Comparison of ENCODE assay signal across 11 mouse cellular contexts in genomic region chr1:182398780-182399179, GRCm38 (mm10). TPM values are rescaled to one million over a fixed set of nuclear protein-coding genes. Genes with fewer than 3 reads are reported as not detected.
DNase-seq lines count a peak whose midpoint lies in the region; ATAC-seq lines count a peak whose summit lies in the region.
"Had no signal": no experiment of that assay in that cellular context is flagged by ENCODE, and none has a peak within 500 bp of the region (broad histone marks: within the 10 kb centered on the region; RNA-seq: fewer than 3 reads in every experiment).

No protein-coding gene starts in this region.

- ATAC-seq in heart, embryonic 15.5 days (replicated peaks; ENCODE audit: insufficient number of reproducible peaks, insufficient read depth, low FRiP score, low read depth) = no peak
- peak; percentile 37; the same call in 1 of the 2 replicates for ATAC-seq in intestine, embryonic 16.5 days
- ATAC-seq: Patski had no signal

- peak overlapping the region; percentile 60 for H3K27ac ChIP-seq in heart, embryonic 15.5 days
- H3K27ac ChIP-seq in intestine, embryonic 16.5 days (ENCODE audit: low read length) = peak overlapping the region; percentile 42
- H3K27ac ChIP-seq: heart, embryonic 10.5 days had no signal

- H3K9ac ChIP-seq in heart, embryonic 15.5 days = no peak overlapping the region
- no peak overlapping the region for H3K9ac ChIP-seq in intestine, embryonic 16.5 days (ENCODE audit: low read depth, low read length)

- no peak overlapping the region for H3K4me2 ChIP-seq in heart, embryonic 15.5 days
- no peak overlapping the region for H3K4me2 ChIP-seq in intestine, embryonic 16.5 days (ENCODE audit: low read depth, low read length)

- no peaks in the 10 kb centered on the region for H3K36me3 ChIP-seq in heart, embryonic 15.5 days
- no peaks in the 10 kb centered on the region for H3K36me3 ChIP-seq in intestine, embryonic 16.5 days (ENCODE audit: control insufficient read depth, insufficient read depth, low read length)
- H3K36me3 ChIP-seq: heart, embryonic 10.5 days had no signal

- 29% methylated on average over 3 of the region's 3 CpGs for WGBS in heart, embryonic 15.5 days
- 46% methylated on average over 3 of the region's 3 CpGs for WGBS in intestine, embryonic 16.5 days

- H3K27me3 ChIP-seq in heart, embryonic 15.5 days = no peaks in the 10 kb centered on the region
- H3K27me3 ChIP-seq in intestine, embryonic 16.5 days (replicated peaks; ENCODE audit: control insufficient read depth, insufficient read depth, low read length) = no peaks in the 10 kb centered on the region
- H3K27me3 ChIP-seq: Patski had no signal

- no peaks in the 10 kb centered on the region for H3K9me3 ChIP-seq in heart, embryonic 15.5 days (replicated peaks)
- H3K9me3 ChIP-seq in intestine, embryonic 16.5 days (ENCODE audit: control insufficient read depth, low read length) = no peaks in the 10 kb centered on the region
- H3K9me3 ChIP-seq: heart, embryonic 10.5 days had no signal

- H3K4me1 ChIP-seq in heart, embryonic 15.5 days (replicated peaks) = peaks cover 29% of the 10 kb centered on the region
- peaks cover 26% of the 10 kb centered on the region for H3K4me1 ChIP-seq in intestine, embryonic 16.5 days (ENCODE audit: control insufficient read depth, insufficient read depth, low read length)

- no peak overlapping the region for H3K4me3 ChIP-seq in heart, embryonic 15.5 days
- no peak overlapping the region for H3K4me3 ChIP-seq in intestine, embryonic 16.5 days (ENCODE audit: low read length)
- H3K4me3 ChIP-seq: heart, embryonic 10.5 days had no signal

- no peak for DNase-seq in heart, postnatal 4 days
- DNase-seq in 416B (ENCODE audit: low read depth) = peak; percentile 65
- peak; percentile 78 for DNase-seq in lung, postnatal 25 days (ENCODE audit: low spot score)
- DNase-seq in thymus, adult 18-20 months = no peak
- no peak for DNase-seq in embryo, embryonic 9.5 days (ENCODE audit: extremely low spot score)
- DNase-seq in embryo, embryonic 10.5 days (ENCODE audit: low spot score) = no peak
- DNase-seq: adrenal gland, adult 2 months had no signal

RNA-seq across cellular contexts. Expression of gene Trp53bp2, which starts 10.2 kb away (rescaled TPM):
- polyA plus RNA-seq in heart, embryonic 15.5 days (2015; fragmentation: Nextera tagmentation; extraction: Ambion mirVana) = 12.0 and 15.5 TPM in 2 replicates
- 10 to 100 TPM; 20.4 to 20.5 TPM for total RNA-seq in heart, postnatal 4 days (2021)
- polyA plus RNA-seq in intestine, embryonic 16.5 days (2015; fragmentation: Nextera tagmentation; extraction: Ambion mirVana) = 16.3 and 18.4 TPM in 2 replicates

RNA-seq across cellular contexts. Expression of gene Fbxo28, which starts 57.4 kb away (rescaled TPM):
- 10.8 and 10.9 TPM in 2 replicates for polyA plus RNA-seq in heart, embryonic 15.5 days (2015; fragmentation: Nextera tagmentation; extraction: Ambion mirVana)
- 10 to 100 TPM; 20.4 to 24.5 TPM for total RNA-seq in heart, postnatal 4 days (2021)
- 11.5 and 12.1 TPM in 2 replicates for polyA plus RNA-seq in intestine, embryonic 16.5 days (2015; fragmentation: Nextera tagmentation; extraction: Ambion mirVana)

Comparison
In these comparisons a context has a peak if more than half of its experiments do, and no peak if none do; other contexts are left out.
1. DNase-seq: peak in 416B (single experiment) and lung, postnatal 25 days (single experiment); none in heart, postnatal 4 days (single experiment), thymus, adult 18-20 months (0 of 2), embryo, embryonic 9.5 days (single experiment) and embryo, embryonic 10.5 days (single experiment).